Mouse (Mus musculus): ENCODE measurements around the gene Osgep.
"Not testable (repeated sequence)": the region's sequence is repeated elsewhere in the genome, so short reads cannot be mapped to it uniquely, and the experiment has no call there.

GRCm38 (mm10) chr14:50956724-50957123 is 32.0 kb upstream of the Osgep start:
- TF ChIP-seq CTCF, EP300 (IDR thresholded peaks at IDR 0.05; ENCODE audit: low read depth): not testable (repeated sequence)

Measured in heart, postnatal 0 days (tissue).